Mouse (Mus musculus) stomach, postnatal 0 days (tissue): ENCODE measurements around the gene Pmpcb. TPM values are rescaled to one million over a fixed set of nuclear protein-coding genes. Genes with fewer than 3 reads are reported as not detected.

Experiments used
- ATAC-seq: fragments of 200-750 bp; cut with Nextera tagmentation; 2 replicates; pipeline ENCODE4 v1.8.0; 2017; ENCODE audit not compliant: low FRiP score, low TSS enrichment
- DNase-seq: peaks from one replicate; pipeline ENCODE4 v3.0.0-alpha.2; 2016; ENCODE audit warnings: low spot score
- H3K27ac ChIP-seq: fragments of 300-500 bp; sonication (generic); replicated peaks from 2 replicates; pipeline ENCODE4 v1.5.1; 2014; ENCODE audit warnings: mild to moderate bottlenecking, control low read depth
- H3K27me3 ChIP-seq: fragments of 300-500 bp; sonication (generic); 2 replicates; pipeline ENCODE4 v1.6.1; 2014; ENCODE audit warnings: low read length; ENCODE audit not compliant: control insufficient read depth, insufficient read depth
- H3K36me3 ChIP-seq: fragments of 300-500 bp; sonication (generic); 2 replicates; pipeline ENCODE4 v1.6.1; 2014; ENCODE audit warnings: low read length, mixed read lengths; ENCODE audit not compliant: control insufficient read depth, insufficient read depth
- H3K4me1 ChIP-seq: fragments of 300-500 bp; sonication (generic); replicated peaks from 2 replicates; pipeline ENCODE4 v1.6.1; 2014; ENCODE audit warnings: antibody characterized with exemption; ENCODE audit not compliant: control insufficient read depth, insufficient read depth
- H3K4me2 ChIP-seq: fragments of 300-500 bp; sonication (generic); replicated peaks from 2 replicates; pipeline ENCODE4 v1.6.1; 2014; ENCODE audit warnings: low read depth, mild to moderate bottlenecking, control low read depth, moderate library complexity
- H3K4me3 ChIP-seq: fragments of 300-500 bp; sonication (generic); 2 replicates; pipeline ENCODE4 v1.5.1; 2014; ENCODE audit warnings: low read depth, low read length, control low read depth
- H3K9ac ChIP-seq: fragments of 300-500 bp; sonication (generic); 2 replicates; pipeline ENCODE4 v1.6.1; 2014; ENCODE audit warnings: mild to moderate bottlenecking, low read length, control low read depth, mixed read lengths
- H3K9me3 ChIP-seq: fragments of 300-500 bp; sonication (generic); 2 replicates; pipeline ENCODE4 v1.6.1; 2016; ENCODE audit warnings: low read length; ENCODE audit not compliant: control insufficient read depth
- CTCF ChIP-seq: IDR thresholded peaks from 2 replicates; pipeline ENCODE4 v1.5.1; 2016; ENCODE audit warnings: antibody characterized with exemption, low read depth, mild to moderate bottlenecking, moderate library complexity
- EP300 ChIP-seq: optimal IDR thresholded peaks from 2 replicates; pipeline ENCODE3; 2016; ENCODE audit warnings: antibody characterized with exemption
- WGBS: fragments of 180-500 bp; shearing (Covaris S2); extraction: QIAGEN DNeasy Blood & Tissue Kit; methylation state at CpG from one replicate; pipeline ENCODE4 v1.1.7; 2014; 5-methylcytosine and 5-hydroxymethylcytosine counted together
- polyA plus RNA-seq: library from polyadenylated mRNA; unstranded; fragments of >200 nt; fragmentation: Nextera tagmentation; extraction: Ambion mirVana; gene quantifications from 2 replicates; pipeline ENCODE4 v1.2.1, GENCODE M21; 2015

Pmpcb gene
- polyA plus RNA-seq, 1 experiment from 2014 or later, result 53.6 TPM

GRCm38 (mm10) chr5:21802907-21803306 lies 66.0 kb downstream of the Pmpcb start:
- ATAC-seq, result no peak
- WGBS, result 89% methylated on average over 9 of the region's 9 CpGs
- Histone ChIP-seq H3K9me3 (no peaks in the 10 kb centered on the region), H3K36me3 (peaks cover 19% of the 10 kb centered on the region), H3K27ac (no peak overlapping the region), H3K4me1 (no peaks in the 10 kb centered on the region), H3K4me3 (no peak overlapping the region), H3K9ac (no peak overlapping the region), H3K27me3 (no peaks in the 10 kb centered on the region), H3K4me2 (no peak overlapping the region)
- DNase-seq, result no peak
- TF ChIP-seq CTCF, result no peak
- TF ChIP-seq EP300, result no peak

- Histone ChIP-seq H3K9ac (no peak overlapping the region), H3K36me3 (peaks cover 19% of the 10 kb centered on the region), H3K27ac (no peak overlapping the region), H3K4me1 (no peaks in the 10 kb centered on the region), H3K9me3 (no peaks in the 10 kb centered on the region), H3K4me3 (no peak overlapping the region), H3K4me2 (no peak overlapping the region), H3K27me3 (no peaks in the 10 kb centered on the region)
- ATAC-seq (no peak), DNase-seq (no peak)
- TF ChIP-seq EP300 (no peak), CTCF (no peak)
- WGBS, result 95% methylated on average over 12 of the region's 12 CpGs
Observed at GRCm38 (mm10) chr5:21803691-21804188, 66.8 kb downstream of the Pmpcb start.

GRCm38 (mm10) chr5:21804837-21805236 lies 67.9 kb downstream of the Pmpcb start:
- ATAC-seq, result no peak
- Histone ChIP-seq H3K36me3 (peaks cover 14% of the 10 kb centered on the region; the same call in 1 of the 2 replicates), H3K4me1 (no peaks in the 10 kb centered on the region), H3K27ac (no peak overlapping the region), H3K9me3 (no peaks in the 10 kb centered on the region), H3K9ac (no peak overlapping the region), H3K27me3 (no peaks in the 10 kb centered on the region), H3K4me2 (no peak overlapping the region), H3K4me3 (no peak overlapping the region)
- no peak for DNase-seq
- WGBS, result 78% methylated on average over 4 of the region's 4 CpGs
- TF ChIP-seq CTCF, result no peak
- no peak for TF ChIP-seq EP300

Other genes starting within 250 kb of the Pmpcb start
- 18.5 and 20.2 TPM in 2 replicates for gene Lrrc17, start 193.6 kb upstream of the Pmpcb start, polyA plus RNA-seq
- 0.17 and 0.28 TPM in 2 replicates for gene Fbxl13, start 91.5 kb upstream of the Pmpcb start, polyA plus RNA-seq
- gene Armc10, start 91.3 kb upstream of the Pmpcb start, polyA plus RNA-seq, result 20.5 and 21.0 TPM in 2 replicates
- gene Napepld, start 35.7 kb upstream of the Pmpcb start, polyA plus RNA-seq, result 3.3 and 3.7 TPM in 2 replicates
- 40.3 and 43.6 TPM in 2 replicates for gene Dnajc2, start 48.1 kb downstream of the Pmpcb start, polyA plus RNA-seq
- gene Psmc2, start 48.1 kb downstream of the Pmpcb start, polyA plus RNA-seq, result 126 and 127 TPM in 2 replicates
- not detected in 2 replicates for gene Slc26a5, start 128.5 kb downstream of the Pmpcb start, polyA plus RNA-seq